Mouse (Mus musculus): ENCODE measurements around the gene Trio.

Gene Trio

DNA sequence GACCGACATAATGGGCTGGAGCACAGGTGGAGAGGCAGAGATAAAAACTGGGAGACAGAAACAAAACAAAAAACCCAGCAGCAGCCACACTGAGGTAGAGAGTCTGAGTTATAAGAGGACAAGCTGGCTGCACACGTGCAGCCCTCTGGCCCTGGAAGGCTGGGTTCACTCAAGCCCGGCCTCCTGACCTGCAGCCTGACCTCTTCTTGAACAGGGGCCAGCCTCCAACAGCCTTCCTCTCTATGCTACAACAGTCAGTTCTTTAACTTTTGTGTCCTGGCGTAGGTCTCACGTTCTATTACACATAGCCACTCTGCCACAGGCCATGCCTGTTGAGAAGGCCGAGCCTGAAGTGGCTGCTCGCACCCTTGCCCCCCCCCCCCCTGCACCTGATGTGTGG, 147.8 kb downstream of the Trio start:
- no peak for DNase-seq (ENCODE audit: low spot score in 2 of 2)

DNA sequence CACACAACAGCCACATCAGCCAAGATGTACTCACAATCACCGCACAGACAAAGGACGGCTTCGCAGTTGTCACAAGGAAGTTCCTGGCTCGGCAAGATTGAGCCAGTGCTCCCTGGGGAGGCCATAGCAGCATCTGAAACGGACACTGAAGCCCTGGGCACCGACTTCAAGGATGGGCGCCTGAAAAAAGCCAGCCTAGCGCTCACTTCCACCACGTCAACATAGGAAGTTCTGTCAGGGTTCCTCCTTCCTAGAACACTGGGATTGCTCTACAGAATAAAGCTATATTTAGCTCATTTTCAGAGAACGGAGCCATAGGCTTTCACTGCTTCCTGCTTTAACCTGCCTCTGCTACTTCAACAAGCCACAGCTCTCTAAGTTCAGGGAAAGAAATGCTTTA, 149.3 kb downstream of the Trio start:
- no peak for DNase-seq (ENCODE audit: low spot score in 2 of 2)

DNA sequence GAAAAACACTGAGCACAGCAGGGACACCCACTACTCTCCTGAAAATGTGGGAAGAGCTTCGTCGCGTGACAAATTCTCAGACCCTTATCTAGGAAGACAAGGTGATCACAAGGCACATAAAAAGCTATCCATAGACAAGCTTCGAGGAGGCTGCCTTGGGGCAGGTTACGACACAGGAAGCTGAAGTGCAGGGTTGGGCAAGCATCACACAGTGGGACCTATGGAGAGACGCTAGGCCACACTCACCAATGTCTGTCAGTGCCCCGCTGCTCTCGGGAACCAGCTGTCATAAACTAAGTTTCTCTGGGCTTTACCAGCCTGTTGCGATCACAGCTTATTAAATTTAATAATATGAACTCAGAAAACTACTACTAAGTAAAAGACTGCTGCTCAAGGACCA, 149.9 kb downstream of the Trio start:
- no peak for DNase-seq (ENCODE audit: low spot score in 2 of 2)

DNA sequence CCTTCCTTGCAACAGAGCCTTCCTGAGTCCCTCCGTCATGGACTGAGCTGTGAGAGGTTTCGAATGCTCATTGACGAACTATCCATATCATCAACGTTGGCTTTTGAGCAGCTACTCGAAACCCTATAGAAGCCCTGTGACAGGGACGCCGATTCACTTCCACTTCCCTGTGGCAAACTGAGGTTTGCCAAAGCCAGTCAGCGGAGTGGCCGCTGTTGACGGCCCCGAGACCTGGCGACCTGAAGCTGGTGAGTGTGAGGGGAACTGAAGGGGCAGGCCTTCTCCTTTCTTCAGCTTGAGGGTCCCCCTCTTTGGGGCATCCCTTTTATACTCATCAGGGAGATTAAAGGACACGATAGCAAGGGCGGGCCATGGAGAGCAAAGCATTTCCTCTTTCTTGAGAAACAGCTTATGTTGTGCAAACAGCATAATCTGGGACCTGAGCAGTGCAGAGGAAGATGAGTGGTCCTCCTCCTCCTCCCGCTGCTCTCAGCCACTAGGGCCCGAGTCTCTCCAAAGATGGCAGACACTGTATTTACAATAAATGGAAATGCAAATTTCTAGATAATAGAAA, 151.8 kb downstream of the Trio start:
- no peak for DNase-seq (ENCODE audit: low spot score in 2 of 2)

DNA sequence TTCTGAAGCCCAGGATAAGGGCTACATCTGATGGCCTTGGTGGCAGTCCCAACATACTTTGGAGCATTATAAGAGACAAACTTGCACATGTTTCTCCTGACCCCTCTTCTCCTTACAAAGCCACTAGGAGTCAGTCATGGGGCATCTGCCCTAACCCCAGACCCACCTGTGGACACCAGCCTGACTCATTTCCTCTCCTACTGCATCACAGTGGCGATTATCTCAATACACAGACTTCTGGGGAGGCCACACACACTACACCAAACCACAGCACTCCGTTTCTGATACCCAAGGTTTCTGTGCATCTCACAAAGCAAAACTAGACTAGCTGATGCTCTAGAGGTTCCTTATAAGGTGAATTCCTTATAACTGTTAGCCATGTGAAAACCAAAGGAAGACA, 153.4 kb downstream of the Trio start:
- no peak for DNase-seq (ENCODE audit: low spot score in 2 of 2)

DNA sequence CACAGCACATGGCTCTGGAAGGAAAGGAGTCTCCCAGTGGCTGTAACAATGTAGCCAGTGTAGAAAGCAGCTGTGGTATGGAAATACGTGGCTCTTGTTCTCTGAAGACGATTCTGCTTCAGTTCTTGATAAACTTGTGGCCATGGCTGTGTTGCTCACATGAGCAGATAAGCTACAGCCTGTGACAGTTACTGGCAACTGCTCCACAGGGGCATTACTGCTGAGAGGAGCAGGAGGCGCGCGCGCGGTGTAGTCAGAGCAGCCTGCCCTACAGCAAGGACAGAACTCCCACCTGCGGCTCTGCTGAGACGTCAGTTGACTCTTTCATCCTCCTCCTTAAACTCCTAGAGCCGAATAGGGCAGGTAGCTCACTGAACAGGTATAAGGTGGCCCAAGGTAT, 153.9 kb downstream of the Trio start:
- no peak for DNase-seq (ENCODE audit: low spot score in 2 of 2)

DNA sequence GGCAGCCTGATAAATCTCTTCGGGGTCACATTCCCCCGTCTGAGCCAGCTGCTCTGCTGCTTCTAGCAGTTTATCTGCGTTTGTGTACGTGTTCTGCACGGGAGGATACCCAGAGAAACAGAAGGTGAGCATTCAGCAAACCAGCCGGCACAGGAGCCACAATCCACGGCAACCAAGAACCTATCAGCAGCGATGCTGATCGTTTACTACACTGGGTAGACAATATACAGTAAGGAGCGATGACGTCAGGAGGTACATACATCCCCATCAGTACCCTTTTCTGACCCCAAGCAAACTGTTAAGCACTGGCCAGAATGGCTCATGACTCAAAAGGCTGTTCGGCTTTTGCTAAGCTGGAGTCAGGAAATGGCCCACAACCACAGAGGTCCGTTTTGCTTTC, 154.4 kb downstream of the Trio start:
- no peak for DNase-seq (ENCODE audit: low spot score in 2 of 2)

DNA sequence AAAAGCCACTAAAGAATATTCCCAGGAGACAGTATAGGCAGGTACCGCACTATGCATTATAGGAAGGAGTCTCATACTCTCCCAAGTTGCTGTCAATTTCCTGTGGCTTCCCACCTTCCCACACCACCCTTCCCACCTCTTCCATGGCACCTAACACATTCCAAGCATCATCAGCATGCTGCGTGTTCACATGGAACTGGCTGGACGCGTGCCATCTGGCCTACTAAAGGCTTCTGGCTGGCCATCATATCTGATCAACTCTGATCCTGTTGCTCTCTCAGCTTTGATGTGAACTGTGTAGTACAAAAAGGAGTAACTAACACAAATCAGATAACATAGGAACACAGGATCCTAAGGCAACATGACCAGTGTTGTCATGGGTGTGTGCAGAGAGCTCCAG, 156.6 kb downstream of the Trio start:
- no peak for DNase-seq (ENCODE audit: low spot score in 2 of 2)

DNA sequence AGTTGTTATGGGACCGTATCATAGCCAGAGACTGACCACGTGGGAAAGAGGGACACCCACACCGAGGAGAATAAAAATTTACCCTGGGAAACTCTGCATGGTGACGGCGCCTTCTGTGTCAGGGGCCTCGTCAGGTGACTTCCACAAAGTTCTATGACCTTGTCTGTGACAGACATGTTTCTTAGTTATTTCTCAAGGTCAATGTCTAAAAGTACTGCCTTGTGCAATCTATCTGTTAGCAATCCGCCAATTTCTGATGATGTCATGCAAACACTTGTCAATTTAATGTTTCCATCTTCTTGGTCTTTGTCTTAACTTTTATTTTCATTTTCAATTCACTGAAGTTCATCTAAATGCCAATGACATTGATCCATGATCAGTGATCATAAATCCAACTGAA, 157.8 kb downstream of the Trio start:
- no peak for DNase-seq (ENCODE audit: low spot score in 2 of 2)

DNA sequence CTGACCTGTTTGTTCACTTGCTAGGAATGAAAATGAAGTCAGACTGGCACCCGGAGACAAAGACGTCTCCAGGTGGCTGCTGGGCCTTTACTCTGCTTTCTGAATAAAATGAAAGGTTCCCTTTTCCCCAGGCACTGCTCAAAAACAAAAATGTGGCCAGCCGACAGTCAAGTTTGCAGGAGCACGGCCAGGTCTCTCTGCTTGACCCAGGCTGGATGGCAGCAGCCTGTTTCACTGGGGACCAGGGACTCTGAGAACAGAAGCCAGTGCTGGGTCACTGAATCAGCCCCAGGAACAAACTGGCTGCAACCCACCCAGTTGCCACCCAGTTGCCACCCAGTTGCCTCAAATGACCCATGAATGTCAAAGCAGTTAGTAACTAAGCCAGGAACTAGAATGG, 159.2 kb downstream of the Trio start:
- no peak for DNase-seq (ENCODE audit: low spot score in 2 of 2)

DNA sequence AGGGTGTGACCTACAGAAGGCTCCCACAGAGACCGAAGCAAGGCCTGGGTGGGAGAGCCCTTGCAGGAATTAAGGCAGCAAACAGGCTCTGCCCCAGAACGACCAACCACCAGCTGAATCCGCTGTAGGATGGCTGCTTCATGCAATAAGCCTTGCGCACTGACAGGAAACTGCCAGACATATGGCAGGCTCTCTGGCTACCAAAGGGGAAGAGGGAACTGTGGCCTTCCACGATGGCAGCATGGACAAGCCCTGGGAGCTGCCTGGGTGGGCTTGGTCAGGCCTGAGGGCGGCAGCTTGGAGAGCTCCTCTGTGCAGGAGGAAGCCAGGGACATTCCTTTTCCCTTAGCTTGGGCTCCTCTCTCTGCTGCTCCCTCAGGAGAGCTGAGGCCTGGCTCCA, 159.6 kb downstream of the Trio start:
- DNase-seq (ENCODE audit: low spot score in 2 of 2) = no peak

DNA sequence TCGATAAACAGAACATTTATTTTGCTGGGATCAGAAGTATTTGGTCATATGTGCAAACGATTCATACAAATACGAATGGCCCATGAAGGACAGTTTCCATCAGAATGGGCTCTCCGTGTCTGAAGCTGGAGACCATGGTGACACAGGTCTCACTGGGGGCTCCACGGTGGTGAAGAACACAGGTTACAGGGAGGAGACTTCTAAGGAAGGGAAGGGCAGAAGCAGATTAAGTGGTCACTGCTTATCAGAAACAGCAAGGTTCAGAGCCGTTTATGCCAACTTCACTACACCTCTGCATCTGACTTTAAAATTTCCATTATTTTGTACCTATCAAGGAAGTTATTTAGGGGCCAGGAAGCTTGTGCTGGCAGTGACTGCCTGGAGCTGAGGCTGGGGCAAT, 161.3 kb downstream of the Trio start:
- no peak for DNase-seq (ENCODE audit: low spot score in 2 of 2)

DNA sequence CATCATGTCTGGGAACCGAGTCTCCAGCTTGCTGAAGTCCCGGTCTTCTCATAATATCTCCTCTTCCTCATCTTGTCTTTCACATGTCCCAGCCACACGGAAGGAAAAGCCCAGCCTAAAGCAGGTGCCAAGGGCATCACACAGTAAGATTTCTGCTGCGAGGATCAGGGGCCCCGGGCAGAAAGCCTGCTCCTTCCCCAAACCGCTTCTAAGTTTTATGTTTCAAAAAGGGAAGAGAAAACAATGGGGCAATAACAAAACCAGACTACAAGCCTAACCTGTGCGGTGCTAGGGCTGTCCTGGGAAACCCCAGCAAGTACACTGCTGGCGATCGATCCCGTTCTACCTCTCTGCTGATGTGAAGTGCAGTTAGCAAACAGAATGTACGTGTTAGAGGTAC, 162.7 kb downstream of the Trio start:
- no peak for DNase-seq (ENCODE audit: low spot score in 2 of 2)

DNA sequence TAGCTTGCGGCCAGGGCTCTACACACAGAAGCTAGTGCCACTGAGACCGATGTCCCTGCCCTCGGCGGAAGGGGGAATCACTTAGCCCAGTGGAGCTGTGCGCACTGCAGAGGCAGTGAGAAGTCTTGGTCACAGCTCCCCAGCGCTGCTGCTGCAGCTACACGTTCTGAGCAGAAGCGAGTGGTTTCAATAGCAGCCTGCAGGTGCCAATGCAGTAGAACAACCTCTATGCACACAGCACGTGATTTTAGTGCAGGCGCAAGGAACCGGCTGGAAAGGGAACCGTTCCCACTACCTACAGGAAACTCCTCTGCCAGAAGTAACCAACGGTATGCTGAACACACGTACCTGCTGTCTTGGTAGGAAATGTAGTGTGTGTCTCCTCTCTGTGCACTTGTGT, 165.2 kb downstream of the Trio start:
- DNase-seq (ENCODE audit: low spot score in 2 of 2) = no peak

DNA sequence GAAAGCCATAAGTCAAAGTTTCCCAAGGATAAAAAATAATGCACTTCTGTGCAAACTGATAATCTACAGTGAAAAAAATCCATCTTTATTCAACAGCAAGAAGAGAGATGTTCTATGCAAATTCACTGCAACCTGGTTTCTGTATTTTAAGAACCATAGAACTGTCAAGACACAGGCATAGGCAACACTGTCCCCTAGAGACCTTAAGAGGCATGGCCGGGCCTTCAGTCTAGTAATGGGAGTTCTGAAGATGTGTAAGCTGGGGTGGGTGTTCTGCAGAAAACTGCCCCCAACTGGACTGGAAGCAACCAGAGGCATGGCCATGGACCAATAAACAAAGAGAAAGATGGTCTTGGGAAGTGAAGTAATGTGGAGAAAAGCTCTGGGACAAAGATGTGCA, 166.1 kb downstream of the Trio start:
- no peak for DNase-seq (ENCODE audit: low spot score in 2 of 2)

DNA sequence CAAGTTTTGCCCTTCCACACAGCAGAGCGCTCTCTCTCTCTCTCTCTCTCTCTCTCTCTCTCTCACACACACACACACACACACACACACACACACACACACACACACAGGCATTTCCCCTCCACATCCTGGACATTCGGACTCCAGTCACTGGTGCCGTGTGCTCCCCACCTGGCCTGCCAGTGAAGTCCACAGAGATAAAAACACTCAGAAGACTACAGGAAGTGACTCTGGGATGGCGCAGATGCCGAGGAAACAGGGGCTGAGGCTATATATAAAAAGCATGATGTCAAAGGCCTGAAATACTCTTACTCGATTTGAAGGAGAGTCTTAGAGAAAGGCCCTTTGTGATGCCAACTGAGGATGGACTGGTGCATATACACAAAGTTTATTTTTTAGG, 166.5 kb downstream of the Trio start:
- no peak for DNase-seq (ENCODE audit: low spot score in 2 of 2)

DNA sequence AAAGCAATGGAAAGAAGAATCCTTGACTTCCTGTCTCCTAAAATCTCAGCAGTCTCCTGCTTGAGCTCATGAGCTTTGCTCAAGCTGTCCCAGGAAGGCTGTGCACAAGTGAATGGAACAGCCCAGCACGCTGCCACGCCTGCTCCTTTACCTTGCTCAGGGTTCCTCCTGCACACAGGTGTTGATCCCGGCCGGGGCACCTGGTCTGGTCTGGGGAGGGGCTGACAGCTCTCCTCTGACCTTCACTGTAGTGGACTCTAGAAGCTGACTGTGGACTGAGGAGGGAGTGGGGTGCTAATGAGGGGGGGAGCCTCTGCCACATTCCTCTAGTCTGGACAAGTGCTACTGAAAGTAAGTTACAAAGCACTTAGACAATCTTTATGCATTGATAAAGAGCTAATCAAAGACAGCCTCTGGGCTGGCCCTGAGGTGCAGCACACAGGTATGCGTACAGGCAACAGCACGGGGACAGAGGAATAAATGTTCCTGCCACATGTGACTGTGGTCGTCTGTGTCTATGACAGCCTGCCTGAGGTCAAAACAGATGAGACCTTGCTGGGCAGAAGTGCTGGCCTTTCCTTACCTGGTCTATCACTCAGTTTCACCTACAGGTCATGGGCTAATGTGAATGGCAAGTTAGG, 167.3 kb downstream of the Trio start:
- DNase-seq (ENCODE audit: low spot score in 2 of 2) = no peak

DNA sequence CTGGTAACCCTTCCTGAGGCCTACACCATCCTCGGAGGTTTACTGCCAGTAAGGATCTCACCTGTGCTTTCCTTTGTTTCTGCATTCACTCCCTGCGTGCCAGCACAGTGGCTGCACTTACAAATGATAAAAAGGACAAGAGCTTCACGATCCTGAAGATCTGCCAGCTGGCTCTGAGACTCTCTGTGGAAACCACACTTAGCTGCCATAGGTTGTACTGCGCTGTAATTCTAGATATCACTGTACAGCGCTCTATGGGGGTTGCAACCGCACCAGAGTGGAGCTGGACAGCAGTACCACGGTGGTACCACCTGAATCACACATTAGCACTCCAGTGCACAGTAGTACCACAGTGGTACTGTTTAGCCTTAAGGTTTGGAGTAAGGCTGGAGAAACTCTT, 168.4 kb downstream of the Trio start:
- DNase-seq (ENCODE audit: low spot score in 2 of 2) = no peak

DNA sequence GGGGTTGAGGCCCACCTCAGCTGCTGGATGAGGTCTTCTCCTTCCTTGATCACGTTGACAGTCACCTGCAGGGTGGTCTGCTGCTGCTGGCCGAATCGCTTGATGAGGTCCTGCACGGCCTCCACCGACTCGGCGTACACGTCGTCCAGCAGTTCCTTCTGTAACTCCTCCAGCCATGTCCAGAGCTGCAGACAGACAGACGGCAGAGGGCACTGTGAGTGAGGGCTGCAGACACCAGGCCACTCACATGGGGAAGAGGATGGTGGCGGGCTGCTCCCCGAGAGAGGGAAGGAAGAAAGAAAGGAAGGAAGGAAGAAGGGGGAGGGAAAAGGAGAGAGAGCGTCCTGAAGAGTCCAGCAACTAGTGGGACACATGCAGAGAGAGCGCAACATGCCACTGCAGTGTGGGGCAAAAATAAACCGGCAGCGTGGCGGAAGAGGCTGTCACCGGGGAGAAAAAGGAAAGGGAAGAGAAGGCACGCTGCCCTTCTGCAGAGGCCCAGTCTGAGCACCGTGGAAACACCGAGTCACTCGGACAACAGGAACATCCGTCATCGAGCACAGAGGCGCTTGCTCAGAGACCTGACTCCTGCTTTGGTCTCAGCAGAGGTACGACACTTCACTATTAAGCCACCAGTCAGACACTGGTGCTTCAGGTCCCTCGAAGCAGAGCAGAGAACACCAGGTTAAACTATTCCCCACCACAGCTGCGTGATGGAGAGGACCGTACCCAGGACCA, 169.4 kb downstream of the Trio start:
- DNase-seq (ENCODE audit: low spot score in 2 of 2) = no peak

DNA sequence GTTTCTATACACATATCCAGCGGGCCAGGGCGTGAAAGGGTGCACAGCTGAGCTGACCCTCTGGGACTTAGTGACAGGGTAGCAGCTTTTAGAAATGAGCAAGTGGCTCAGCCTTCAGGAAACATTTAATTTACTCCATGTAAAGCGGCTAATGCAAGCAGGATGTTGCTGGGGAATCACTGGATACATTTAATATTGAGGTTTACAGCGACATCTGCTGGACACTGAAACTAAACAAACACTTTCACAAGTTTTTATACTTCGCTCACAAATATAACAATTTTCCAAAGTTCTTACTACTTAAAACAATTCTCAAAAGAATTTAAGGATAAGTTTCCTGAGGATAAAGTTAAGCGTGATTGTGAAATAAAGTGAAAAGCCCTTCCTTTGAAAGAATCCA, 174.3 kb downstream of the Trio start:
- no peak for DNase-seq (ENCODE audit: low spot score in 2 of 2)

DNA sequence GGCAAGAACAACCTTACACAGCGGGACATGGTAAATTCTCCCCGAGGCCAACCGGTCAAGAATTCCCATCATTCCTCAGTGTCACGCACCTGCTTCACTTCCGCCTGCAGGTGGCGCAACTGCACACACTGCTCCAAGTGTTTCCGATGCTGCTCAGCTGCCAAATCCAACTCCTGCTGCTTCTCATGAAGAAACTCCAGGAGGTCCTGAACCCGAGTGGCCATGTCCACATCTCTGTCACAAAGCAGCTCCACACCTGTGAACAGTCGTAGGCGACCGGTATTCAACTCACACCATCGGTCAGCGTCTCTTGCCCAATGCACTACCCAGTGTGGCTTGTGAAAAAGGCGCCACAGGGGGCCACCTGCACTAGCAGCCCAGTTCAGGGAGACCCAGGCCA, 174.7 kb downstream of the Trio start:
- DNase-seq (ENCODE audit: low spot score in 2 of 2) = no peak

DNA sequence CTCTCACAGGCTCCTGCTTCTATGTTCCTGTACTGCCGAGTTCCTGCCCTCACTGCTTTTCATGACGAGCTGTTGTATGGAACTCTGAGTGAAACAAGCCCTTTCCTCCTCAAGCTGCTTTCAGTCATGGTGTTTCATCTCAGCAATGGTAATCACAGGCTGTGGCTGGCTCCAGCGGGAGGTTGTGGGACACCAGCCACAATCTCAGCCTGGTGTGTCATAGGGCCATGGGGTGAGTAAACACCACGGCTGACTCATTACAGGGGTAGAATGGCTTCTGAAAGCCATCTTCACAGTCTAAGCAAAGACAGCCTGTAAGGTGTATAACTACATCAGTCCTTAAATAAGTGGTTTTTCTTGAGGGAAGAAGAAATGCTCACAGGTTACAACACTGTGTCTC, 175.7 kb downstream of the Trio start:
- peak in 1 of 2 experiments; percentile 53 for DNase-seq (ENCODE audit: low spot score in 2 of 2)

DNA sequence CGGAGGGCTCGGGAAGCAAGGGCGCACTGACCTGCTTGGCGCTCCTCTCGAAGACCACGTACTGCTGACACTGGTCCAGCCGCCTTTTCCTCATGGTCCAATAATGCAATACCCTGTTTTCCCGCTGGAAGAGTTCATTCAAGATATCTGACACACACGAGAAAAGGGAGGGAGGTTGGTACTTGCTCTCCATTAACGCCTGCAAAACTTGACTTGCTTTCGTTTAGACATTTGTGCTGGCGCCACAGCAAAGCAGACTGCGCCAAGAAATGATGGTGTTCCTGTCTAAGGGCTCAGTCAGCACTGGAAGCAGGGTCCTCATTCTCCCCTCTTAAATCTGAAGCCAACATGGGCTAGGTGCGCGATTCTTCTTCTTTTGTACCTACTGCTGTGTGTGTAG, 184.0 kb downstream of the Trio start:
- DNase-seq (ENCODE audit: low spot score in 2 of 2) = no peak

DNA sequence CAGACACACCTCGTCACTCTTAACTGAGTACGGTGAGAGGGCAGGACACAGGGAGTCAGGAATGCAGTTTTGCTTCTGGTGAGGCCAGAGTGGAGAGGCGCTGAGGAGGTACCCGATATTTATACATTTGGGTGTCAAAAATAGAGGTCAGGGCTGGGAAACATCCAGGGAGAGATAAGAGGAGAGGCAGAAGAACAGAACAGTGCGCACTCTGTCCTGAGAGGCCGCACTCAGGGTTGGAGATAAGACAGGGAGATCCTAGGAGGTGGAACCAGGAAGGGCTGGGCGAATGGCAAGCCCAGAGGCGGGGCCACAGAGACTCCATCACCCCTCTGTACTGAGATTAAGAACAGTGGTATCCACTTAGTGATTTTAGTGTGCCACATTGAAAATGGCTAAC, 185.1 kb downstream of the Trio start:
- DNase-seq (ENCODE audit: low spot score in 2 of 2) = no peak

All from urinary bladder, adult 18-20 months (tissue).